Comparison of ENCODE assay signal across 19 mouse cellular contexts in genomic region chr9:118942030-118942429, GRCm38 (mm10).
"Had no signal": no experiment of that assay in that cellular context is flagged by ENCODE, and none has a peak within 500 bp of the region (broad histone marks: within the 10 kb centered on the region; RNA-seq: fewer than 3 reads in every experiment).

No protein-coding gene starts in this region.

- H3K36me3 ChIP-seq: limb, embryonic 10.5 days; liver, embryonic 12.5 days; liver, embryonic 15.5 days; midbrain, embryonic 10.5 days; midbrain, embryonic 13.5 days; neural tube, embryonic 13.5 days; stomach, embryonic 15.5 days had no signal

- H3K9me3 ChIP-seq: kidney, embryonic 15.5 days; limb, embryonic 10.5 days; limb, embryonic 13.5 days; liver, embryonic 12.5 days; liver, embryonic 15.5 days; megakaryocyte, embryonic 14.5 days; midbrain, embryonic 10.5 days; midbrain, embryonic 13.5 days; neural tube, embryonic 13.5 days; stomach, embryonic 15.5 days had no signal

- DNase-seq: layer of hippocampus, adult 9-11 months; liver; retina, postnatal 1 day; right cerebral cortex, postnatal 25 days; spleen, adult 18-20 months; thymus, postnatal 25 days had no signal

- H3K9ac ChIP-seq: kidney, embryonic 15.5 days; limb, embryonic 13.5 days; liver, embryonic 12.5 days; liver, embryonic 15.5 days; midbrain, embryonic 13.5 days; neural tube, embryonic 13.5 days; stomach, embryonic 15.5 days had no signal

- H3K27ac ChIP-seq: kidney, embryonic 15.5 days; layer of hippocampus, adult 2 months; limb, embryonic 10.5 days; liver, embryonic 12.5 days; liver, embryonic 15.5 days; midbrain, embryonic 10.5 days; midbrain, embryonic 13.5 days; neural tube, embryonic 13.5 days; stomach, embryonic 15.5 days had no signal

- ATAC-seq: liver, embryonic 12.5 days; midbrain, embryonic 13.5 days; midbrain, embryonic 16.5 days had no signal

- H3K4me2 ChIP-seq: kidney, embryonic 15.5 days; limb, embryonic 13.5 days; liver, embryonic 12.5 days; liver, embryonic 15.5 days; midbrain, embryonic 13.5 days; neural tube, embryonic 13.5 days; stomach, embryonic 15.5 days had no signal

- H3K27me3 ChIP-seq: kidney, embryonic 15.5 days; limb, embryonic 13.5 days; liver, embryonic 12.5 days; liver, embryonic 15.5 days; megakaryocyte, embryonic 14.5 days; midbrain, embryonic 13.5 days; neural tube, embryonic 13.5 days; stomach, embryonic 15.5 days had no signal

- H3K4me3 ChIP-seq: kidney, embryonic 15.5 days; layer of hippocampus, adult 2 months; limb, embryonic 10.5 days; limb, embryonic 13.5 days; liver, embryonic 12.5 days; liver, embryonic 15.5 days; megakaryocyte, embryonic 14.5 days; midbrain, embryonic 10.5 days; midbrain, embryonic 13.5 days; myocyte; neural tube, embryonic 13.5 days; stomach, embryonic 15.5 days had no signal
